Mouse (Mus musculus): Measurements from ENCODE around the gene Scml4.

- no peak for TF ChIP-seq CTCF (IDR thresholded peaks at IDR 0.05; ENCODE audit: borderline replicate concordance, control insufficient read depth, extremely low read depth, insufficient read depth, low read length, poor library complexity)
- TF ChIP-seq POLR2A (IDR thresholded peaks at IDR 0.05; ENCODE audit: control insufficient read depth, extremely low read depth, insufficient read depth, low read length, poor library complexity), result no peak
Observed at GRCm38 (mm10) chr10:42897166-42897565, 37.0 kb downstream of the Scml4 start.
